Mouse (Mus musculus) neural tube, embryonic 12.5 days (tissue): Measurements from ENCODE around the gene Tmtc1. TPM values are rescaled to one million over a fixed set of nuclear protein-coding genes. Genes with fewer than 3 reads are reported as not detected.

Experiments
- ATAC-seq: fragments of 200-750 bp; cut with Nextera tagmentation; 2 replicates; pipeline ENCODE4 v1.8.0; 2017; ENCODE audit warnings: low read depth, mild to moderate bottlenecking, moderate TSS enrichment, moderate library complexity; ENCODE audit not compliant: low FRiP score
- H3K27ac ChIP-seq: fragments of 300-500 bp; sonication (generic); 2 replicates; pipeline ENCODE4 v1.5.1; 2016
- H3K27me3 ChIP-seq: fragments of 300-500 bp; sonication (generic); replicated peaks from 2 replicates; pipeline ENCODE4 v1.6.1; 2016; ENCODE audit warnings: mild to moderate bottlenecking
- H3K36me3 ChIP-seq: fragments of 300-500 bp; sonication (generic); 2 replicates; pipeline ENCODE4 v1.6.1; 2016; ENCODE audit warnings: mild to moderate bottlenecking
- H3K4me1 ChIP-seq: fragments of 300-500 bp; sonication (generic); 2 replicates; pipeline ENCODE4 v1.6.1; 2016
- H3K4me2 ChIP-seq: fragments of 300-500 bp; sonication (generic); replicated peaks from 2 replicates; pipeline ENCODE4 v1.6.1; 2016; ENCODE audit warnings: mild to moderate bottlenecking
- H3K4me3 ChIP-seq: fragments of 300-500 bp; sonication (generic); 2 replicates; pipeline ENCODE4 v1.5.1; 2016
- H3K9ac ChIP-seq: fragments of 300-500 bp; sonication (generic); 2 replicates; pipeline ENCODE4 v1.6.1; 2016; ENCODE audit warnings: mild to moderate bottlenecking
- H3K9me3 ChIP-seq: fragments of 300-500 bp; sonication (generic); 2 replicates; pipeline ENCODE4 v1.6.1; 2016; ENCODE audit warnings: mild to moderate bottlenecking
- WGBS: fragments of 180-500 bp; shearing (Covaris S2); methylation state at CpG from one replicate; pipeline ENCODE4 v1.1.7; 2016; 5-methylcytosine and 5-hydroxymethylcytosine counted together
- polyA plus RNA-seq: library from polyadenylated mRNA; unstranded; fragments of >200 nt; fragmentation: Nextera tagmentation; extraction: Ambion mirVana; gene quantifications from 2 replicates; pipeline ENCODE4 v1.2.1, GENCODE M21; 2016

Tmtc1 gene
- polyA plus RNA-seq, result 2.1 and 2.3 TPM in 2 replicates

DNA sequence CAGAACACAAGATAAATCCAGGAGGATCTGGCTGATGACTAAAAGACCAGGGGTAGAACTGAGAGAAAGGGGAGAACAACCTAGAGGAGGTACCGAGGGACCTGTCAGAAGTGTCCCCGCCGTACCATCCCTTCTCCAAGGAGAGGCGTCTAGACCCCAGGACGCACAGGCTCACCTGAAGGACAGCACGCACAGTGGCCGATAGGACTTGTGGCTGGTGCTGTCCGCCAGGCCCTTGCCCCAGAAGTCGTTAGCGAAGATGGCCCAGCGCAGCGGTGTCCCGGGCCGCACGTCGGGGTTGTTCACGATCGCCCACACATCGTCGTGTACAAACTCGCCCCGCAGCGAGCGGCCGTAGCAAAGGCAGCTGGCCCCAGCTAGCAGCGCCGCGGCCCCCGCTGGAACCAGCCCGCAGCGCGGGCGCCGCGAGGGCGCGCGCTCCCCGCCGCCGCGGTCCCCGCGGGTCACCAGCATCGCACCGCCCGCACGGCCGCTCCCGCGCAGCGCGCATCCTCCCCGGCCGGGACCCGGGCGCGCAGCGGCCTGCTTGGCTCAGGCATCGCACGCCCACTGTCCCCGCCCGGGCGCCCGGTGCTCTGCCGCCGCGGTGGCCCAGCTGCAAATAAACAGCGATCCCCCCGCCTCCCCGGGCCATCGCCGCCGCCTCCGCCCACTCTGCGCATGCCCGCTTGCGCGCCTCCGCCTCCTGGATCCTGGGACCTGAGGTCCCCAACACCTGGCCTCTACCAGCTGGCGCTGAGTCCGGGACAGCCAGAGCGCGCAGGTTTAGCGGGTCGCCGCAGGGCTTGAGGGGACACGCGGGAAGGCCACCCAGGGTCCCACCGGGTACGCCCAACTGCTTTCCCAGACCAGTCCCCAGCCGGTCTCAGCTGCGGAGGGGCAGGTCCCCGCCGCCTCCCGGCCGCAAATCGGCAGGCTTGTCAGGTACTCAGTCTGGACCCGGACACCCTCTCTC, at the start of gene Tmtc1:
TSS of gene Tmtc1 (minus strand) at position 664 of the 976 bp plus-strand sequence.
- ATAC-seq, result peak; percentile 73
- H3K27me3 ChIP-seq, result peaks cover 34% of the 10 kb centered on the region
- peak within 1 kb of the TSS; percentile 37; the same call in 1 of the 2 replicates for H3K27ac ChIP-seq
- peak within 1 kb of the TSS; percentile 91 for H3K4me2 ChIP-seq
- H3K4me1 ChIP-seq, result peaks cover 21% of the 10 kb centered on the region
- H3K9me3 ChIP-seq, result no peaks in the 10 kb centered on the region
- H3K4me3 ChIP-seq, result peak within 1 kb of the TSS; percentile 74
- peak within 1 kb of the TSS; percentile 69 for H3K9ac ChIP-seq
- no peaks in the 10 kb centered on the region for H3K36me3 ChIP-seq
- under 1% methylated on average over 98 of the region's 99 CpGs for WGBS

DNA sequence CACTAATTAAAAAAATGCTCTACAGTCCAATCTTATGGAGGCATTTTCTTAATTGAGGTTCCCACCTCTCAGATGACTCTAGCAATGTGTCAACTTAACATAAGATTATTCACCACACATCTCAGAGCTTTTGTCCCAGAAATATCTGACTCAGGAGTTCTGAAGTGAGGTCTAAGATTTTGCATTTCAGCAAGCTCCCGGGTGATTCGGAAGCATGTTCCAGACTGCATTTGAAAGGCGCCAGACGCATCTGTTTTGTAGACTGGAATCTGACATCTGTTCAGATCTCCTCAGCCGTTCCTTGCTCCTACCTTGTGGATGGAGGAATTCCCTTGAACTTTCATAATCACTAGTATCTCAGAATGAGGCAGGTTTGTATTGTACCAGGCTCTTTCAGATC, 47.7 kb upstream of the Tmtc1 start:
- Histone ChIP-seq H3K4me2 (no peak overlapping the region), H3K27ac (no peak overlapping the region), H3K9ac (no peak overlapping the region), H3K36me3 (no peaks in the 10 kb centered on the region), H3K9me3 (no peaks in the 10 kb centered on the region), H3K27me3 (no peaks in the 10 kb centered on the region), H3K4me3 (no peak overlapping the region), H3K4me1 (no peaks in the 10 kb centered on the region)
- 86% methylated on average over 5 of the region's 5 CpGs for WGBS
- ATAC-seq, result no peak

DNA sequence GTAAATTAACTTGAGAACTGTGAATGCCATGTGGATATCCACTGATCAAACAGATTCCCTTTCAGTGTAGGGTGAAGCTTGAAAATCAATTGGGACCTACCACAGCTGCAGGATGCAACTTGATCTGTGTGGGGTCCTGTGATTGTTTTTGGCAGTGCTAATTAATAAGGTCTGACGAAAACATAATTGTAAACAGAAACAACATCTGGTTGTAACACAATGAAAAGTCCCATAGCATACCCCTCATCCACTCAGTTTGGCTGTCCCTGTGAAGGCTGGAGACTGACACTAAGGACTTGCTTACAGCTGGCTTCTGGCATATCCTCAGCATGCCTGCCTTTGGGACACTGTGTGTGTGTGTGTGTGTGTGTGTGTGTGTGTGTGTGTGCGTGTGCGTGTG, 42.6 kb upstream of the Tmtc1 start:
- H3K27ac ChIP-seq, result no peak overlapping the region
- no peaks in the 10 kb centered on the region for H3K36me3 ChIP-seq
- 89% methylated on average over 3 of the region's 3 CpGs for WGBS
- no peaks in the 10 kb centered on the region for H3K27me3 ChIP-seq
- no peak for ATAC-seq
- H3K4me2 ChIP-seq, result no peak overlapping the region
- H3K4me3 ChIP-seq, result no peak overlapping the region
- H3K9ac ChIP-seq, result no peak overlapping the region
- H3K9me3 ChIP-seq, result no peaks in the 10 kb centered on the region
- H3K4me1 ChIP-seq, result no peaks in the 10 kb centered on the region

DNA sequence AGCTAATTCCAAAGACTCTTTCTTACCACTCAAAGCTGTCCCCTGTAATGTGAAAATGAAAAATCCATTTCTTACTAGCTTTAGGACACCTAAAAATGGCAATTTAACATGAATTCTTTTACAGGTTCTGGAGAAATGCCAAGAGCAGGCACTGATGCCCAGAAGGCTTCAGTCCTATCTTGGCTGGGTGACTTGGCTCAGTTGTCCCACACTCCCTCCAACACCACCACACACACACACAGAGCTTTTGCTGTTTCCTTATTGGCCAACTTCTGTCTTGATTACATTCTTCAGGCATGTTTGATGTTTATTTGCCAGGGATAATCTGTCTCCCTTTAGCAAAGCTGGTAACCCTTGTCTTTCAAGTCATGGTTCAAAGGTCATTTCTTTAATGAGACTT, 37.7 kb upstream of the Tmtc1 start:
- no peaks in the 10 kb centered on the region for H3K36me3 ChIP-seq

DNA sequence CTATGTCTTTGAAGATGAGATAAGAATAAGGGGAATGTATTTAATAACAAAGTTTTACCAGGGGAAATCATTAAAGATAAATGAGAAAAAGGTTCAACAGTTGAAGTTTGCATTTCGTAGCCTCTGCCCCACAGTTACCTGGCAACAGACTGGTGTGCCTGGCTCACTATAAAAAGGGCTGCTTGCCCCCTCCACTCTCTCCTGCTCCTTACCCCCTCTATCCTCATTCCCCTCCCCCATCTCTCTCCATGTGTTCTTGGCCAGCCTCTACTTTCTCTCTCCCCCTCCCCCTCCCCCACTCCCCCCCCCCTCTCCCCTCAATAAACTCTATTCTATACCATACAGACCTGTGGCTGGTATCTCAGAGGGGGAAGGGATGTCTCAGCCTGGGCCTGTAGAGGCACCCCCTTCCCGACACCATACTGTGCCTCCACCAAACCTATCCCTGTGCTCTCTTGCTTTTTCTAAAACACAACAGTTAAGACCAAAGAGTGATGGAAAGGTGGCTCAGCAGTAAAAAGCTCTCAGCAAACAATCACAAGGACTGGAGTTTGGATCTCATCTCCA, 35.6 kb upstream of the Tmtc1 start:
- 58% methylated on average over 2 of the region's 2 CpGs for WGBS
- no peaks in the 10 kb centered on the region for H3K4me1 ChIP-seq
- H3K27ac ChIP-seq, result no peak overlapping the region
- no peak overlapping the region for H3K4me3 ChIP-seq
- no peaks in the 10 kb centered on the region for H3K27me3 ChIP-seq
- ATAC-seq, result 0 out of 2 replicates have a peak, but pooled peaks have one; percentile 48
- H3K36me3 ChIP-seq, result no peaks in the 10 kb centered on the region
- H3K9ac ChIP-seq, result no peak overlapping the region
- H3K4me2 ChIP-seq, result no peak overlapping the region
- no peaks in the 10 kb centered on the region for H3K9me3 ChIP-seq

More for the DNA sequence above, 37.7 kb upstream of the Tmtc1 start:
- no peaks in the 10 kb centered on the region for H3K27me3 ChIP-seq
- H3K4me1 ChIP-seq, result no peaks in the 10 kb centered on the region
- H3K9me3 ChIP-seq, result no peaks in the 10 kb centered on the region
- no peak for ATAC-seq
- no peak overlapping the region for H3K4me3 ChIP-seq
- no peak overlapping the region for H3K9ac ChIP-seq
- H3K4me2 ChIP-seq, result no peak overlapping the region
- no peak overlapping the region for H3K27ac ChIP-seq

DNA sequence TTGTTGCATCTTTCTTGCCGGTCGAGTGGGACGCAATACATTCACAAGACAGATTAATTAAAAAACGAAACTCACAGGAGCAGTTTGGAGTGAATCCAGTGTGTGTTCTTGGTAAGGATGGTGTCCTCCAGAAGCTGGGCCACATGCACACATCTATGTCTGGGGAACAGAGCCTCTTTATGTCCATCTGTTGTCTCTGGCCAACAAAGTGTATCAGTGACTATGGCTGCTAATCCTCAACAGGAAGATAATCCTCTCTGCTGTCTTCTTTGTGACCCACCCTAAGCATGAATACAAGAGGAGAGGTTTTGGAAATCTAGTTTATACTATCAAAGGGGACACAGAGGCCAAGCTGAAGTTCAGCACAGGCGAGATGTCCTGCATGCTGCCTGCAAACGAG, 34.2 kb upstream of the Tmtc1 start:
- no peaks in the 10 kb centered on the region for H3K9me3 ChIP-seq
- H3K4me3 ChIP-seq, result no peak overlapping the region
- no peak overlapping the region for H3K4me2 ChIP-seq
- no peak for ATAC-seq
- WGBS, result 79% methylated on average over 6 of the region's 6 CpGs
- H3K4me1 ChIP-seq, result no peaks in the 10 kb centered on the region
- H3K36me3 ChIP-seq, result no peaks in the 10 kb centered on the region
- no peak overlapping the region for H3K9ac ChIP-seq
- no peak overlapping the region for H3K27ac ChIP-seq
- no peaks in the 10 kb centered on the region for H3K27me3 ChIP-seq

DNA sequence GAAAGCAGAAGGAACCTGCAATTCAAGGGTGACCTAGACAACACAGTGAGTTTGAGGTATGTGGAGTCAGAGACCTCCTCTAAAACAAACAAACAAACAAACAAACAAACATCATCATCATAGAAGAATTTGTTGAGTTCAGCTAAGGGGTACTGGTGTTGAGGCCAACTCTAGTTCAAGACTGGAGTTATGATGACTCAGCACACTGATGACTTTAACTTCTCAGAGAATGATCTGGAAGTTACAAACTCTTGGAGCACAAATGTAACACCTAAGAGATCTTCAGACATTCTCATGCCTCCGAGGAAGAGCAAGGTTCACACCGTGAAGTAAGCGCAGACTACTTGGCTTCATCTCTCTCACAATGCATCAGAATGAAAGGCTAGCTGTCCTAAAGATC, 28.1 kb upstream of the Tmtc1 start:
- no peak for ATAC-seq
- no peaks in the 10 kb centered on the region for H3K27me3 ChIP-seq

DNA sequence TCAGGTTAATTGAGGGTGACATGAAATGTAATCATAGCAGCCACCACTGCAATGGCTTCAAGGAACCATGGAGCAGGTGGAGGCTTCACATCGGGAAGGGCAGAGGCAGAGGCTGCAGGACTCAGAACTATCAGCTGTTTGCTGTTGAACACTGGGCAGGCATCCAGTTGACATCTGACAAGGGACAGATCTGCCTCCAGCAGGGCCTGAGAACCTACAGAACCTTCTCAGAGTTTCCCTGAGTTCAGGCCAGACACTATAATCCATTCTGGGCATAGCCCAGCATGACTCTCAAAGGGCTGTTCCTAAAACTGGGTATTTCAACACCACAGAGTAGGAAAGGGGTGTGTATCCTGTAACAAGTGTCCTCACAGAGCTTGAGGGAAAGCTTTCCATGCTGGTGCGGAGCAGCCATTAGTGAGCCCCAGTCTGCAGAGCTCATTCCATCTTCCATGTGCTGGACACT, 23.8 kb upstream of the Tmtc1 start:
- no peak overlapping the region for H3K9ac ChIP-seq
- H3K36me3 ChIP-seq, result no peaks in the 10 kb centered on the region
- H3K27me3 ChIP-seq, result no peaks in the 10 kb centered on the region
- H3K4me3 ChIP-seq, result no peak overlapping the region
- ATAC-seq, result no peak
- H3K4me1 ChIP-seq, result no peaks in the 10 kb centered on the region; the same call in 1 of the 2 replicates
- WGBS, result 62% methylated on average over 2 of the region's 2 CpGs
- no peak overlapping the region for H3K4me2 ChIP-seq
- H3K9me3 ChIP-seq, result no peaks in the 10 kb centered on the region
- no peak overlapping the region for H3K27ac ChIP-seq

More for the DNA sequence above, 28.1 kb upstream of the Tmtc1 start:
- Histone ChIP-seq H3K9ac (no peak overlapping the region), H3K4me3 (no peak overlapping the region), H3K9me3 (no peaks in the 10 kb centered on the region), H3K4me2 (no peak overlapping the region), H3K4me1 (no peaks in the 10 kb centered on the region; the same call in 1 of the 2 replicates), H3K27ac (no peak overlapping the region), H3K36me3 (no peaks in the 10 kb centered on the region)
- WGBS, result 96% methylated on average over 3 of the region's 3 CpGs

DNA sequence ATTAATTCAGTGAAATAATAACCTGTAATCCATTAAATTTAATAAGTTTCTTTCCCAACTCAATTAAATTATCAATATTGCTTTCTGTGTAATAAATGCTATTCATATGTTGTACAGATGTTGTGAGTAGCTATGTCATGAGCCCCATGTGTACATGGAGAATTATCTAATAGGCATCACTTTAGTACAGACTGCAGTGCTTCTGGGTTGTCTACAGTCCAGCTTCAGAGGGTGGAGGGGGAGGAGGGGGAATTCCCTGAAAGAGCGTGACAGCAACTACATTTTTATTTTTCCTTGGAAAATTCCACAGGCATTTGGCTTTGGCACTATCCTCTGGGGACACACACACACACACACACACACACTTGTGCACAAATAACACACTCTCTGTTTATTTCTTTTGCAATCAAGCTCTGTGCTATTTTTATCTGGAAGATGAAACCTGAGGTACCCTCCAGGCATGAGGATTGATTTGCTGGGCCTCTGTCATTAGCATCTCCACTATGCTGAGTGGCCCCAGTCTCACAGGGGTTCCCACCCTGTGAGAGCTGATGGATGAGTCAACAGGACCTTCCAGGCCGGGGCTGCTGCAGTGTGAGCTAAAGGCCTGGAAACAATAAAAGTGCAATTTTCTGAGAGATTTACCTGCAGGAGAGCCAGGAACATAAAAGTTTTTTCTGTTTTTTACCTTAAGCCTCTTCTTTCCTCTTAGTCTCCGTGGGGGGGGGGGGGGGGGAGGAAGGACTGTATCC, 23.2 kb upstream of the Tmtc1 start:
- no peak overlapping the region for H3K9ac ChIP-seq
- ATAC-seq, result no peak
- H3K27ac ChIP-seq, result no peak overlapping the region
- H3K9me3 ChIP-seq, result no peaks in the 10 kb centered on the region
- H3K4me2 ChIP-seq, result no peak overlapping the region
- no peaks in the 10 kb centered on the region for H3K36me3 ChIP-seq
- H3K4me1 ChIP-seq, result no peaks in the 10 kb centered on the region; the same call in 1 of the 2 replicates
- no peaks in the 10 kb centered on the region for H3K27me3 ChIP-seq
- no peak overlapping the region for H3K4me3 ChIP-seq
- WGBS, result 47% methylated on average over 2 of the region's 3 CpGs

DNA sequence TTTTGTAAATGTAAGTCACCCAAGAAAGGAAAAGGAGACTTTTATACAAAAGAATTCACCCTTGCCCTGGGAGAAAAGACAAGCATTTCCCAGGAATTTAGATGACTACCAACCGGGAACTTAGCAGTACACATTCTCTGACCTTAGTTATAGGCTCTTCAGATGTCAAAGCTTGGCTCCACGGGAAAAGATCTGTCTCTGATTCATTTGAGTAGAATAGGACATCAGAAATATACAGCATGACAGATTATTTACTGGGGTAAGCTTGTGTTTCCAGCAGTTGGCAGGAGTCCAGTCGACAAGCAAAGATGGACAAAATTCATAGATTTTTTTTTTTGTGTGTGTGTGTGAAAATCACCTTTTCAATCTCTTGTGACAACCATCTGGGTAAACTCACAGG, 15.4 kb upstream of the Tmtc1 start:
- WGBS, result 74% methylated on average over 3 of the region's 3 CpGs
- Histone ChIP-seq H3K36me3 (no peaks in the 10 kb centered on the region), H3K9me3 (0 out of 2 replicates have a peak, but pooled peaks cover 4% of the 10 kb centered on the region), H3K4me3 (no peak overlapping the region), H3K27me3 (no peaks in the 10 kb centered on the region), H3K4me2 (no peak overlapping the region), H3K27ac (no peak overlapping the region), H3K4me1 (no peaks in the 10 kb centered on the region), H3K9ac (no peak overlapping the region)
- ATAC-seq, result no peak

DNA sequence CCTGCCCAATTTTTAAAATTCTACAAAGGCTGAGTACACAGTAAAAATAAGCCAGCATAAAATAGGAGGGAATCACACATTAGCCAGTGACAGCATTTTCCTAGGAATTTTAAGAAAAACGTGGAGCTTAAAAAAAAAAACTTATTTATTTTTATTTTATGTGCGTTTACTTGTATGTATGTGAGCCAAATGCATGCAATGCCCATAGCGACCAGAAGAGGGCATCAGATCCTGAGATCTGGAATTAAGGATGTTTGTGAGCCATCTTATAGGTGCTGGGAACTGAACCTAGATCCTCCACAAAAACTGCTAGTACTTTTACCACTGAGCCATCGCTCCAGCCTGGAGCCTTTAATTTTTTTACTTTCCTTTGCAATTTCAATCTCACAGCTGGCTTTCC, 11.3 kb upstream of the Tmtc1 start:
- Histone ChIP-seq H3K36me3 (no peaks in the 10 kb centered on the region), H3K9me3 (0 out of 2 replicates have a peak, but pooled peaks cover 4% of the 10 kb centered on the region), H3K4me2 (no peak overlapping the region), H3K27me3 (no peaks in the 10 kb centered on the region), H3K9ac (no peak overlapping the region), H3K4me1 (no peaks in the 10 kb centered on the region), H3K27ac (no peak overlapping the region), H3K4me3 (no peak overlapping the region)
- ATAC-seq, result no peak
- WGBS, result 71% methylated on average over 4 of the region's 4 CpGs

DNA sequence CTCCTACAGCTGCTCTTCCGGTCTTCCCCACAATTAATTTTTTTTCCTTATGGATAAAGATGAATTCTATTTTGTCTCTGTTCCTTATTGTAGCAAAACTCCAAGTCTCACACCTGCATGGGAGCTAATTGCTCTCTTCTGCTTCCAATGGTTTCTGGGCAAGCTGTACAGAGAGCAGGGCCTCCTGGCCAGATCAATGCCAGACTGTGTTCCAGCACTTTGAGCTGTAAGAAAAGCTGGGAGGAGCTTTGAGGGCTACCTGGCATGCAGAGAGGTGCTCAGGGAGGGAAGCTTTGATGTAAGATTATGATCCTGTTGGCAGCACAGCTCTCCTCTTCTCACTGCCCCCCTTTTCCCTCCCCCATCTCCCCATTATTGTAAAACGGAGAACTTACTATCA, 10.6 kb upstream of the Tmtc1 start:
- Histone ChIP-seq H3K9ac (no peak overlapping the region), H3K4me3 (no peak overlapping the region), H3K27me3 (no peaks in the 10 kb centered on the region), H3K4me1 (no peaks in the 10 kb centered on the region), H3K27ac (no peak overlapping the region), H3K4me2 (no peak overlapping the region), H3K36me3 (no peaks in the 10 kb centered on the region), H3K9me3 (0 out of 2 replicates have a peak, but pooled peaks cover 4% of the 10 kb centered on the region)
- WGBS, result 75% methylated on average over 2 of the region's 2 CpGs
- no peak for ATAC-seq
